Mouse (Mus musculus): ENCODE results near the gene Acsl3. TPM values are rescaled to one million over a fixed set of nuclear protein-coding genes. Genes with fewer than 3 reads are reported as not detected.

Acsl3 gene
- polyA plus RNA-seq, 1 experiment from 2014 or later = 109 TPM

DNA sequence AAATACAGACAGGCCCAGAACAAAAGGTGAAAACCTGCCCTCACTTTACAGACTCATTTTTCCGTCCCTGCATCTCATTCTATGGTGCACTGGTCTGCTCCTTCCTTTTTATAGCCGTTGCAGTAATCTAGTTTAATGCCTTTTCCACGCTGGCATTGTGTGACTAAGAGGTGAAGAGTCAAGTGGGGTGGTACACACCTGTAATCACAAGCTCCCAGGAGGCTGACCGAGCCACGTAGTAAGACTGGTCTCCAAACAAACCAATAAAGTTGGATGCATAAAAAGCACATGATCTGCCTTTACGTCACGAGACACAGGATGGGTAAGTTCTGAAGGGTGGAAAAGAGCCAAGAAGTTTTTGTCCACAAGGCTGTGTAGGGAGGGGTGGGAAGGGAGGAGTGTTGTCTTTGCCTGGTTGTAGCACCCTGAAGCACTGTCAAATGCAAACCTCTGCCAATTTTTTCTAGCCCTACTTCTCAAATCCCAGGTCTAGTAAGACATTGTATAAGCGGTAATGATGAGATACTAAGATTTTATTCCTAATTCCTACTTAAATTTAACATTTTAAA lies 10.2 kb upstream of the Acsl3 start:
- no peak overlapping the region for H3K4me2 ChIP-seq (replicated peaks)
- H3K9me3 ChIP-seq (ENCODE audit: control insufficient read depth, low read length) = no peaks in the 10 kb centered on the region
- no peak for ATAC-seq (ENCODE audit: low FRiP score)
- no peaks in the 10 kb centered on the region for H3K4me1 ChIP-seq (replicated peaks; ENCODE audit: control insufficient read depth, insufficient read depth, low read length)
- no peak for DNase-seq (ENCODE audit: low spot score)
- no peak overlapping the region for H3K9ac ChIP-seq
- no peak overlapping the region for H3K27ac ChIP-seq
- no peak overlapping the region for H3K4me3 ChIP-seq (replicated peaks; ENCODE audit: low read length)
- no peaks in the 10 kb centered on the region for H3K27me3 ChIP-seq (ENCODE audit: control insufficient read depth, insufficient read depth, low read length)
- 67% methylated on average over 8 of the region's 8 CpGs for WGBS
- H3K36me3 ChIP-seq (replicated peaks; ENCODE audit: control insufficient read depth, insufficient read depth) = no peaks in the 10 kb centered on the region

DNA sequence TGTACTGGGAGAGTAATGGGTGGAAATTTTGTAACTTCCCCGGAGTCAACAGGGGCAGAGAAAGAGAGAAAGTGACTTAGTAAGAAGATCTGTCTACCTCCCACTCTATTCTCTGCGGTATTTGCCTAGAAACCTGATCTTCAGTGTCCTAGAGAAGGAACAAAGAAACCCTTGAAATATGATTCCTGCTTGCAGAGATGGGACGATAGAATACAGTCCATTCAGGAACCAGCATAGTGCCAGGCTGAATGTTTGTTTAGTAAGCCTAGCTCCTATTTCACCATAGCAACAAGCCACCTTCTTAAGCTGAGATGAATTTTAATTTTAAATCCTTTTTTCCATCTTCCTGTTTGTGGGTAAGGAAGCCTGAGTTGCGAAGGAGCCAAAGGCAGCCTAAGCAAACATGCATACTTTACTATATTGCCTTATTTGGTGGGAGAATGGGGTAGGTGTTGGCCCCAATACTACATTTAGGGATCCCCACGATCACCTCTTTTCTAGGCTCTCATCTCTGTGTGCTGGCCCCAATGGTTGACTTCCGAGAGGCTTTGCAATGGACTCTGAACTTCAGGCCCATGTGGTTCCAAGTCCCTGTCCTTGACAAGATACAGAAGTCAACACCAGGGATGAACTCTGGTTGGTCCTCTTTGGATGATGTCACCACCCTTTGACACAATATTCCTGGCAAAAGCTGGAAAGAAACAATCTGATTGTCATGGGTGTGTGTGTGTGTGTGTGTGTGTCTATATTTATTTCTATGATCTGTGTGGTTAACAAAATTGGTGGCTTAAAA lies 8.2 kb upstream of the Acsl3 start:
- Histone ChIP-seq H3K9ac (no peak overlapping the region), H3K36me3 (replicated peaks; ENCODE audit: control insufficient read depth, insufficient read depth) (no peaks in the 10 kb centered on the region), H3K9me3 (ENCODE audit: control insufficient read depth, low read length) (no peaks in the 10 kb centered on the region), H3K4me3 (replicated peaks; ENCODE audit: low read length) (no peak overlapping the region), H3K4me1 (replicated peaks; ENCODE audit: control insufficient read depth, insufficient read depth, low read length) (no peaks in the 10 kb centered on the region), H3K4me2 (replicated peaks) (no peak overlapping the region), H3K27ac (no peak overlapping the region), H3K27me3 (ENCODE audit: control insufficient read depth, insufficient read depth, low read length) (no peaks in the 10 kb centered on the region)
- DNase-seq (ENCODE audit: low spot score) (no peak), ATAC-seq (ENCODE audit: low FRiP score) (no peak)
- 50% methylated on average over 6 of the region's 6 CpGs for WGBS

DNA sequence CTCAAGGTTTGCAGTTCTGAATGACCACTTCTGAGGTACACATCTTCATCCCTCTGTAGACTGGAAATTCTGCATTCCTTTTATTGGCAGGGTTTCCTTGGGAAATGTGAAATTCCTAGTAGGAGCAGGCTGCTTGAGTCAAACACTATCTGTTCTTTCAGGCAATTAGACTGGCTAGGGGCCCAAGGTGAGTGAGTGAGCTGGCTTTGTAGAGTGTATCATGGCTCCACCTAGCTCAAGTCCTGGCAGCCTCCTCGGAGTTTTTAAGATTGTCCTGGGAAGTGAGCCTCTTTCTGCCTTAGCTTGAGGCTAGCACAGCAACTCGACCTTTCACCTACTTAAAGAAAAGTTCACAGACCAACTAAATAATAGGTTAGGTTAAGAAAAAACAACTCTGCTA lies 1.2 kb upstream of the Acsl3 start:
- Histone ChIP-seq H3K36me3 (replicated peaks; ENCODE audit: control insufficient read depth, insufficient read depth) (no peaks in the 10 kb centered on the region), H3K4me1 (replicated peaks; ENCODE audit: control insufficient read depth, insufficient read depth, low read length) (peaks cover 26% of the 10 kb centered on the region), H3K4me3 (replicated peaks; ENCODE audit: low read length) (no peak overlapping the region), H3K27ac (no peak overlapping the region), H3K4me2 (replicated peaks) (no peak overlapping the region), H3K9ac (no peak overlapping the region), H3K9me3 (ENCODE audit: control insufficient read depth, low read length) (no peaks in the 10 kb centered on the region), H3K27me3 (ENCODE audit: control insufficient read depth, insufficient read depth, low read length) (no peaks in the 10 kb centered on the region)
- 23% methylated on average over 2 of the region's 2 CpGs for WGBS
- no peak for ATAC-seq (ENCODE audit: low FRiP score)
- DNase-seq (ENCODE audit: low spot score) = no peak

GRCm38 (mm10) chr1:78657021-78657629 lies 500 bp upstream of the Acsl3 start:
- Histone ChIP-seq H3K9ac (peak overlapping the region; percentile 94), H3K4me1 (replicated peaks; ENCODE audit: control insufficient read depth, insufficient read depth, low read length) (peaks cover 27% of the 10 kb centered on the region), H3K9me3 (ENCODE audit: control insufficient read depth, low read length) (no peaks in the 10 kb centered on the region), H3K27ac (peak overlapping the region; percentile 98), H3K36me3 (replicated peaks; ENCODE audit: control insufficient read depth, insufficient read depth) (no peaks in the 10 kb centered on the region), H3K4me2 (replicated peaks) (peak overlapping the region; percentile 63), H3K4me3 (replicated peaks; ENCODE audit: low read length) (peak overlapping the region; percentile 83), H3K27me3 (ENCODE audit: control insufficient read depth, insufficient read depth, low read length) (no peaks in the 10 kb centered on the region)
- DNase-seq (ENCODE audit: low spot score) (peak; percentile 54), ATAC-seq (ENCODE audit: low FRiP score) (no peak)
- WGBS = 28% methylated on average over 22 of the region's 22 CpGs

DNA sequence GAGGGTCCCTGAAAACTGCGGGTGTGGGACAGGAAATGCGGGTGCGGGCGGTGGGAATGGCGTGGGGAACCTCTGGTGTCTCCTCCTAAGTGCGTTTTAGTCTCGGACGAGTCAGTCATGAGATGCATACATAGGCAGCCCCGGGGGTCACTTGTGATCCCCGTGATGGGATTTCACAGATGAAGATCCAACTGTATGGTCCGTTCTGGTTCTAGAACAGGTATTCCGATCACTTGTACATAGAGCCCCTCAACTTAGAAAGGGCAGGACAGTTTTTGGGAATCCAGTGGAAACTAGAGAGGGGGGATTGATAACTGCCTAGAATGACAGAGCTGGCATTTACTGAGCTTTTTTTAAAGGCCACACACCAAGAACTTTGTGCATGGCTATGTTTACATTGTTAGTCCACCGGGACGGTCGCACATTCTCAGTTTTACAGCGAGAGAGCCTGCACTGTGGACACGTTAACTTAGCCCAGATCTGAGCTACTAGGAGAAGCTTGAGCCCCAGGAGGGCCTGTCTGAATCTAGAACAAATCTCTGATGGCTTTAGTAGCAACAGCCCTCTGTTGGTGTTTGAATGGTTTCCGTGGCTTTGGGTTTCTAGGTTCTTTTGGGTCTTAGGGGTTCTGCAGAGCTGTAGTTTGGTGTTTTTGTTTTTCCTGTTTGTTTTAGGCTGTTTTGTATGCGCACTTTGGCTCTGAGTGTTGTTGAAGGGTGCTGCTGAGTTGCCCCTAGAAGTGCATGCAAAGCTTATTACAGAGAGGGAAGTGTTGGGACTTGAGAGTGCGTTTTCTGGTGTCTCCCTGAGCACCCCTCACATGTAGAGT lies 1.0 kb downstream of the Acsl3 start:
- Histone ChIP-seq H3K9me3 (ENCODE audit: control insufficient read depth, low read length) (no peaks in the 10 kb centered on the region), H3K4me3 (replicated peaks; ENCODE audit: low read length) (peak overlapping the region; percentile 83), H3K4me2 (replicated peaks) (peak overlapping the region; percentile 63), H3K27ac (peak overlapping the region; percentile 98), H3K4me1 (replicated peaks; ENCODE audit: control insufficient read depth, insufficient read depth, low read length) (peaks cover 27% of the 10 kb centered on the region), H3K9ac (peak overlapping the region; percentile 94), H3K36me3 (replicated peaks; ENCODE audit: control insufficient read depth, insufficient read depth) (0 out of 2 replicates have a peak, but pooled peaks cover under 1% of the 10 kb centered on the region), H3K27me3 (ENCODE audit: control insufficient read depth, insufficient read depth, low read length) (no peaks in the 10 kb centered on the region)
- ATAC-seq (ENCODE audit: low FRiP score) (no peak), DNase-seq (ENCODE audit: low spot score) (peak; percentile 29)
- WGBS = under 1% methylated on average over 20 of the region's 20 CpGs

DNA sequence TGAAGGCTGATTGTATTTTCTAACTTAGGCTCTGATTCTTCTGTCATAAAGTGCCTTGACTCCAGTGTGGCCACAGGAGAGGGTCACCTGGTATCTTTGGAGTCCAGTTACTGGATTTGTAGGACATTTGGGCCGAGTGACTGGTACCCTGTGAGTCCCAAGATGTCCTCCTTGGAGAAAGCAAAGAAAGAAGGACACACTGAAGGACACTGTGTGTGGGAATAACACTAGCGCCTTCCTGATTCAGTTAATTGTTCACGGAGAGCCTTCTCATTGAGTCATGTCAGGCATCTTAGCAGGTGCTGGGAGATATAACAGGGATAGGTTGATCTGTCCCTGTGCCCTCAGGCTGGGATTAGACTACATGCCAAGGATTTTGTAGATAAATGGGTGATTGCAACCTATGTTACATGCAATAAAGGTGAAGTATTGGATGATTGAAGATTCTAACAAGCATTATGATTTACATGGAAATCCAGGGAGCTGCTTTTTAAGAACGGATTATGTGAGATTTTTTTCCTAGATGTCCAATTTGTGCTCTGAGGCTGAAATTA lies 1.7 kb downstream of the Acsl3 start:
- H3K27me3 ChIP-seq (ENCODE audit: control insufficient read depth, insufficient read depth, low read length) = no peaks in the 10 kb centered on the region
- peaks cover 7% of the 10 kb centered on the region for H3K36me3 ChIP-seq (replicated peaks; ENCODE audit: control insufficient read depth, insufficient read depth)
- peaks cover 27% of the 10 kb centered on the region for H3K4me1 ChIP-seq (replicated peaks; ENCODE audit: control insufficient read depth, insufficient read depth, low read length)
- 23% methylated on average over 4 of the region's 4 CpGs for WGBS
- H3K4me3 ChIP-seq (replicated peaks; ENCODE audit: low read length) = peak overlapping the region; percentile 83
- no peak for ATAC-seq (ENCODE audit: low FRiP score)
- no peak overlapping the region for H3K27ac ChIP-seq
- H3K4me2 ChIP-seq (replicated peaks) = peak overlapping the region; percentile 63
- H3K9ac ChIP-seq = peak overlapping the region; percentile 94
- H3K9me3 ChIP-seq (ENCODE audit: control insufficient read depth, low read length) = no peaks in the 10 kb centered on the region
- DNase-seq (ENCODE audit: low spot score) = no peak

DNA sequence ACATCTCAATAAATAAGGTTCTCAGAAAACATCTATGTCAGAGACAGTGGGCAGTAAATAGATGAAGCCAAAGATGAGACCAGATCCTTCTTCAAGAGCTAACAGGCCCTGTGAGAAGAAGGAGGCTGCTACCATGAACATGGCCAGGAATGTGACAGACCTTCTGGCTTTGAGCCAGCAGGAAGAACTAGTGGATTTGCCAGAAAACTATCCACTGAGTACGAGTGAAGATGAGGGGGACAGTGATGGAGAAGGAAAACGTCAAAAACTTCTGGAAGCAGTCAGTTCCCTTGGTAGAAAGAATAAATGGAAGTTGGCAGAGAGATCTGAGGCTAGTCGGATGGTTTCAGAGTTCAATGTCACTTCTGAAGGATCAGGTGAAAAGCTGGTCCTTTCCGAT lies 6.7 kb downstream of the Acsl3 start:
- ATAC-seq (ENCODE audit: low FRiP score) (no peak), DNase-seq (ENCODE audit: low spot score) (no peak)
- no peak overlapping the region for H3K27ac ChIP-seq
- no peak overlapping the region for H3K9ac ChIP-seq
- 89% methylated on average over 4 of the region's 4 CpGs for WGBS
- no peak overlapping the region for H3K4me2 ChIP-seq (replicated peaks)
- H3K36me3 ChIP-seq (replicated peaks; ENCODE audit: control insufficient read depth, insufficient read depth) = peaks cover 52% of the 10 kb centered on the region
- no peaks in the 10 kb centered on the region for H3K9me3 ChIP-seq (ENCODE audit: control insufficient read depth, low read length)
- H3K27me3 ChIP-seq (ENCODE audit: control insufficient read depth, insufficient read depth, low read length) = no peaks in the 10 kb centered on the region
- peaks cover 21% of the 10 kb centered on the region for H3K4me1 ChIP-seq (replicated peaks; ENCODE audit: control insufficient read depth, insufficient read depth, low read length)
- H3K4me3 ChIP-seq (replicated peaks; ENCODE audit: low read length) = no peak overlapping the region

- Histone ChIP-seq H3K9me3 (ENCODE audit: control insufficient read depth, low read length) (no peaks in the 10 kb centered on the region), H3K4me3 (replicated peaks; ENCODE audit: low read length) (no peak overlapping the region), H3K27ac (no peak overlapping the region), H3K4me2 (replicated peaks) (no peak overlapping the region), H3K4me1 (replicated peaks; ENCODE audit: control insufficient read depth, insufficient read depth, low read length) (0 out of 2 replicates have a peak, but pooled peaks cover 5% of the 10 kb centered on the region), H3K9ac (no peak overlapping the region), H3K27me3 (ENCODE audit: control insufficient read depth, insufficient read depth, low read length) (no peaks in the 10 kb centered on the region), H3K36me3 (replicated peaks; ENCODE audit: control insufficient read depth, insufficient read depth) (peaks cover 54% of the 10 kb centered on the region)
- ATAC-seq (ENCODE audit: low FRiP score) = no peak
- DNase-seq (ENCODE audit: low spot score) = no peak
- 95% methylated on average over 9 of the region's 9 CpGs for WGBS
These were observed 8.4 kb downstream of the Acsl3 start for GRCm38 (mm10) chr1:78665954-78666499.
